Mouse (Mus musculus) kidney, adult 2 months (tissue): ENCODE data around the gene Ppfia3. TPM values are rescaled to one million over a fixed set of nuclear protein-coding genes. Genes with fewer than 3 reads are reported as not detected.
A peak's percentile ranks its signal among the peaks of the same experiment; 100 is the strongest.
"Not testable (repeated sequence)": the region's sequence is repeated elsewhere in the genome, so short reads cannot be mapped to it uniquely, and the experiment has no call there.

Experiments used
- DNase-seq: peaks from one replicate; pipeline ENCODE4 v3.0.0; 2021
- H3K27ac ChIP-seq: fragments of 200-500 bp; 2 replicates; pipeline ENCODE4 v1.5.1; 2012; ENCODE audit warnings: low read depth, low read length, control low read depth, inconsistent platforms; ENCODE audit not compliant: insufficient read depth
- H3K27me3 ChIP-seq: fragments of 200-500 bp; replicated peaks from 2 replicates; pipeline ENCODE4 v1.6.1; 2012; ENCODE audit warnings: mild to moderate bottlenecking, moderate library complexity, low read length, inconsistent platforms; ENCODE audit not compliant: control insufficient read depth, insufficient read depth
- H3K36me3 ChIP-seq: fragments of 200-500 bp; 2 replicates; pipeline ENCODE4 v1.6.1; 2012; ENCODE audit warnings: mild to moderate bottlenecking, moderate library complexity, low read length, inconsistent platforms; ENCODE audit not compliant: control insufficient read depth, insufficient read depth
- H3K4me1 ChIP-seq: fragments of 200-500 bp; 2 replicates; pipeline ENCODE4 v1.6.1; 2011; ENCODE audit warnings: low read length; ENCODE audit not compliant: control insufficient read depth, insufficient read depth
- H3K4me3 ChIP-seq: fragments of 200-500 bp; 2 replicates; pipeline ENCODE4 v1.5.1; 2011; ENCODE audit warnings: mild to moderate bottlenecking, low read depth, low read length, control low read depth; ENCODE audit not compliant: insufficient read depth
- CTCF ChIP-seq: fragments of 200-500 bp; conservative IDR thresholded peaks from 2 replicates; pipeline ENCODE4 v1.5.1; 2011; ENCODE audit warnings: low read depth, mild to moderate bottlenecking, control low read depth, low read length, moderate library complexity, mixed read lengths; ENCODE audit not compliant: insufficient read depth, insufficient read length
- POLR2A ChIP-seq: fragments of 200-500 bp; IDR thresholded peaks from one replicate; pipeline ENCODE4 v1.6.1; 2011; ENCODE audit warnings: low read depth, low read length, control low read depth
- WGBS: fragments of 180-500 bp; shearing (Covaris S2); methylation state at CpG from one replicate; pipeline ENCODE4 v1.1.7; 2018; 5-methylcytosine and 5-hydroxymethylcytosine counted together
- polyA plus RNA-seq: library from polyadenylated mRNA; depleted of rRNA; stranded (reverse); fragments of >200 nt; gene quantifications from 2 replicates; pipeline ENCODE4 v1.2.3, GENCODE M21; 2012

The Ppfia3 gene
- polyA plus RNA-seq, 1 experiment: 0.64 TPM

DNA sequence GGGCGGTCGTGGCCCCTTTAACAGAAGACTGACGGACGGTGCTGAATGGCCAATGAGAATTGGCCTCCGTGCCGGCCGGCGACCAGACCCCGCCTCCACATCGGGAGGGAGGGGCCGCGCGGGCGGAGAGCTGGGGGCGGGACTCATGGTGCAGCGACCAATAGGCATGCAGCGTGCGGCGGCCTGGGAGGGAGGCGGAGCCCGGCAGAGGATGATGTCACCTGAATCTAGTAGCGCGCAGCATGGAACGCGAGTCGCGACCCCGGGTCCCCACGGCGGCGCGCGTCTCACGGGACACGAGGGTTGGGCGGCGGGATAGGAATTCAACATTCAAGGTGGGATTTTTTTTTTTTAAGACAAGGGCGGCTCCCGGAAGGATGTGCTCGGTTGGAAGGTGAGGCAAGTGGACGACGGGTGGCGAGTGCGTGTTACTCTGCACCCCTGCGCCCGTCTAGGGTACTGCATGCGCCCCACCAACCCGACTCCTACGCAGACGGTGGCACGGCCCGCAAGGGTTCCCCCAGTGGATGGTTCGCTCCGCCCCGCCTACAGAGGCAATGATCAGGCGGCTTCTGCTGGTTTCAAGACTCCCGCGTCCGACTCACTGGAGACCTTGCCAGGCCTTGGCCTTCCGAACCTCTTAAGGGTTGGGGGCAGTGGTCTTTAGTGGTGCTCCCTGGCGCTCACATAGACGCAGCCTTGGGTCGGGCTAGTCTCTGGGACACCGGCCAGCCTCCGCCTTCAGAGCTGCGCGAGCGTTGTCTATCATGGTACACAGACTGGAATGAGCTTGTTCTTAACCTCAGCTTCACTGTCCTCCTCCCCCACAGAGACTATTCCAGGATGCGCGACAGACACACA, 431 bp upstream of the Ppfia3 start:
- TF ChIP-seq POLR2A (no peak), CTCF (peak; percentile 66)
- H3K4me1 ChIP-seq: no peaks in the 10 kb centered on the region; the same call in 1 of the 2 replicates
- under 1% methylated on average over 70 of the region's 70 CpGs for WGBS
- H3K4me3 ChIP-seq: peak overlapping the region; percentile 53
- H3K27ac ChIP-seq: no peak overlapping the region
- H3K36me3 ChIP-seq: no peaks in the 10 kb centered on the region
- DNase-seq: peak; percentile 97
- H3K27me3 ChIP-seq: no peaks in the 10 kb centered on the region

DNA sequence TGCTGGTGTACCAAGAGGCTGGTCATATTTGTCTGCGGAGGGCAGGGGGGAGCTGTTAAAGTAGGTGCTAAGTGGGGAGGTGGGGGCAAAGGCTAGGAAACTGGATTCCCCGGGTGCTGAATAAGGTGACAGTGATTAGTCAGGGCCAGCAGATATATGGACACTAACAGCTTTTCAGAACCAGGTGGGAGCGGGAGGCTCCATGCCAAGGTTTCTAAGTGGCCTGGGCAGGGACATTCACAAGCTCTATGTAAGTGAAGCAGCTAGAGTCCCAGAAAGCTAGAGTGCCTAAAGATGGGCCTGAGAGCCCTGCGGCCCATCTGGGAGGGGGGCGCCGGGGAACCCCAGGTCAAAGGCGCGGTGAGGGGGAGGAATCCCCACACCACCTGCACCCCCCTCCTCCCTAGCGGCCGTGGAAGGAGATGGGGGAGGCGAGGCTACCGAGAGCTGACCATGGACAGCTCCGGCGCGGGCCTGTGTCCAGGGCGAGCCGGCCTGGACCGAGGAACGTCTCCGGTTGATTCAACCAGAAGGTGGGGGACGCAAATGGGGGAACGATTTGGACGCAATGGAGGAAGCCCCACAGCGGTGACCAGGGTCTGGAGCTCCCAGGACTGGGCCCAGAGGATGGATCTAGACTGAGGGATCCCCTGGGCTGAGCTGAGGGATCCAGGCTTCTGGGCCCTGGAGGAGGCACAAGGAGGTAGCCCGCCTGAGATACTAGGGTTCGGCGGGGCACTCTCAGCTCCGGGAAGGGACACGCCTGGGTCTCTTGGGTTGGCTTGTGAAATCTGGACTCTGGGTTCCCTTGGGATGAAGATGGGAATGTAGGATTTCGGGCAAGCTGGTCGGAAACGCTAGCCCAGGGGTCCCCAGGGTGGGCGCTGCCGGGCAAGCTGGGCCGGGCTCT, 822 bp downstream of the Ppfia3 start:
- H3K27me3 ChIP-seq: no peaks in the 10 kb centered on the region
- H3K36me3 ChIP-seq: no peaks in the 10 kb centered on the region
- TF ChIP-seq CTCF: no peak
- TF ChIP-seq POLR2A: no peak
- H3K4me3 ChIP-seq: peak overlapping the region; percentile 40
- DNase-seq: peak; percentile 52
- no peak overlapping the region for H3K27ac ChIP-seq
- H3K4me1 ChIP-seq: no peaks in the 10 kb centered on the region; the same call in 1 of the 2 replicates
- 3% methylated on average over 35 of the region's 35 CpGs for WGBS

DNA sequence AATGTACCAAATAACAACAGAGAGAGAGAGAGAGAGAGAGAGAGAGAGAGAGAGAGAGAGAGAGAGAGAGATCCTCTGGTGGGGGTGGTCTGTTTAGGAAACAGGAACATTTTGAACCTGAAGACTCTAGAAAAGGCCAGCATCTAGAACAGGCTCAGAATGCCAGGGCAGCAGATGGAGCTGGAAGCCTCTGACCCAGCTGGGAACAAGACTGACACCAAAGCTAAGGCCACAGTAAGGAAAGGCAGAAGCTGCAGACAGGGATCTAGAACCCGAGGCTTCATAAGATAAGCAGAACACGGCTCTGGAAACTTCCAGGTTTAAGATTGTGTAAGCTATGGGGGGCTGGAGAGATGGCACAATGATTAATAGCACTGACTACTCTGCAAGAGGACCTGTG, 2.8 kb downstream of the Ppfia3 start:
- no peaks in the 10 kb centered on the region for H3K27me3 ChIP-seq

DNA sequence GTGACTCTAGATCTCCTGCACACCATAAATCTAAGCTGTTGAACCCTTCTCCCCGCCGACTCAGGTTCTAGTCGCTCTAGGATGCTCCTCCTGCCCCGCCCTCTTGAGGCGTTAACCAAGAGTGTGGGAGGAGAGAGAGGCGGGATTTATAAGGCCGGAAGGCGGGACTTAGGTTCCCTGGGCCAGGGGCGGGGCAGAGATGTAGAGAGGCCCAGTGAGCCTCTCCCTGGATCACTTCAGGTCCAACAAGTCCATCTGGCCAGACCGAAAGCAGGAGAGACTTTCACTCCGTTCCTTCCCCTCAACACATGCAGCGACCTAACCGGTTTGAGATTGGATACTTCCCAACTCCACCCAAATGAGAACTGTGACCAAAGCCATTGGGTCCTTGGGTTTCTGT, 4.0 kb downstream of the Ppfia3 start:
- DNase-seq: peak; percentile 41
- no peaks in the 10 kb centered on the region for H3K36me3 ChIP-seq
- no peak for TF ChIP-seq POLR2A
- no peak for TF ChIP-seq CTCF
- H3K4me3 ChIP-seq: no peak overlapping the region
- H3K27me3 ChIP-seq: no peaks in the 10 kb centered on the region
- no peaks in the 10 kb centered on the region for H3K4me1 ChIP-seq
- 9% methylated on average over 13 of the region's 13 CpGs for WGBS
- no peak overlapping the region for H3K27ac ChIP-seq

More for the DNA sequence above, 2.8 kb downstream of the Ppfia3 start:
- H3K4me1 ChIP-seq: no peaks in the 10 kb centered on the region
- 90% methylated on average over 2 of the region's 2 CpGs for WGBS
- no peaks in the 10 kb centered on the region for H3K36me3 ChIP-seq
- DNase-seq: no peak
- H3K4me3 ChIP-seq: no peak overlapping the region
- TF ChIP-seq CTCF: no peak
- no peak for TF ChIP-seq POLR2A
- H3K27ac ChIP-seq: no peak overlapping the region

DNA sequence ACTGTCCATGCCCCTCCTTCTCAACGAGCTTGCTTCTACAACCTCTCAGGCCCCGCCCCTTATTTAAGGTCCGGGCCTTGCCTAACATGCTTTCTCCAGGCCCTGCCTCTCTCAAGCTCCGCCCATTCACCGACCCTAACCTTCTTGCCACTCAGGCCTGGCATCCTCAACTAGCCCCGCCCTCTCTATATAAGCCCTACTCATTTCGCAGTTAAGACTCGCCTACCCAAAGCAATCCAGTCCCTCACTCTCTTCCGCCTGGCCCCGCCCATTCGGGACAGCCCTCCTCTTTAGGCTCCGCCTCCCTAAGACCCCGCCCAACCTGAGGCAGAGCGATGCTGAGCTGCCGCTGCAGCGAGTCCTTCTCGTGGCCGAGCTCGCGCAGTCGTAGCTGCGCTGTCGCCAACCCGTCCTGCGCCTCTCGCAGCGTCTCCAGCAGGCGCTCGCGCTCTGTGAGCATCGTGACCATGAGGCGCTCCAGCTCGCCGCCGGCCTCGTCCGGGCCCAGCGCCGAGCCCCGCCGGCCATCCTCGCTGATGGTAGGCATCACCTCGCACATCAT, 5.5 kb downstream of the Ppfia3 start:
- Histone ChIP-seq H3K36me3 (no peaks in the 10 kb centered on the region), H3K27me3 (no peaks in the 10 kb centered on the region), H3K4me1 (no peaks in the 10 kb centered on the region), H3K4me3 (peak overlapping the region; percentile 23; the same call in 1 of the 2 replicates), H3K27ac (no peak overlapping the region)
- DNase-seq: peak; percentile 70
- 2% methylated on average over 43 of the region's 43 CpGs for WGBS
- TF ChIP-seq CTCF (no peak), POLR2A (peak; percentile 7)

DNA sequence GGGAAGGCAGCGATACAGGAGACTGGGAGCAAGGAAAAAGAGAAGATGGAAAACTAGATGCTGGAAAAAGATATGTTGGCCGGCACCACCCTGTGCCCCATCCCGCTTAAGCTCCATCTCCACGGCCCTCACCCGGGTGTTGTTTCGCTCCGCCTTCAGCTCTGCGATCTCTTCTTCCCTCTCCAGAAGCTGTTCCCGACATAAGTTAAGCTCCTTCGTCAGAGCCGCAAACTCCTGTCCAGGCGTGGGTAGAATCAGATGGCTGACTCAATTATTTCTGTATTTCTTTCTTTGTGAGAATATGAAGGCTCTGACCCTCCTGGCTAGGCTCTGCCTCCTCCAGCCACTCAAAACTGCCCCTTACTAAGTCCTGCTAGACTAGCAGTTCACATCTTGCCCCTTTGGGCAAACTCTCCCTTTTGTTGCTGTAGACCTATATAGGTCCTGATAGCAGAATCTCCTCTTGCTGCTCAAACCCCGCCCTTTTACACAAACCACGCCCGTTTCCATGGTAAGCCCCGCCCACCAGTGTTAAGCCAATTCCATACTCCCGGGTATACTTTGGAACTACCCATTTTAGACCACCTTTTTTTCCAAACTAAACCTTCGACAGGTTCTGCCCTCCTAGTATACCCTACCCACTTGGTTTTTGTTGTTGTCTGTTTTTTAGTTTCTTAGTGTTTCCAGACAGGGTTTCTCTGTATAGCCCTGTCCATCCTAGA, 6.3 kb downstream of the Ppfia3 start:
- no peak for TF ChIP-seq CTCF
- no peak for TF ChIP-seq POLR2A
- Histone ChIP-seq H3K36me3 (no peaks in the 10 kb centered on the region), H3K4me1 (no peaks in the 10 kb centered on the region), H3K4me3 (no peak overlapping the region), H3K27me3 (no peaks in the 10 kb centered on the region), H3K27ac (no peak overlapping the region)
- WGBS: 46% methylated on average over 18 of the region's 18 CpGs
- DNase-seq: no peak

DNA sequence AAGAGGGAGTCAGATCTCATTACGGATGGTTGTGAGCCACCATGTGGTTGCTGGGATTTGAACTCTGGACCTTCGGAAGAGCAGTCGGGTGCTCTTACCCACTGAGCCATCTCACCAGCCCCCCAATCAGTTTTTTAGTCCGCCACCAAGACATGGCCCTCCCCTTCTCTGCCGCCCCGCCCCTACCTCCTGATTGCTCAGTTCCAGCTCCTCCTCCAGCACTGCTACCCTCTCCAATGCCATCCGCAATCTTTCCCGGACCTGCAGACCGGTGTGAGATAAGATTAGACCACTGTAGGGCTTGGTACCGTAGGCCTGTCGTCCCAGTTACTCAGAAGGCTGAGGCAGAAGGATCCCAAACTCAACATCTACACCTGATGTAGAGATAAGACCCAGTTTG, 7.7 kb downstream of the Ppfia3 start:
- H3K4me3 ChIP-seq, H3K27ac ChIP-seq, H3K36me3 ChIP-seq, H3K27me3 ChIP-seq, H3K4me1 ChIP-seq, DNase-seq: not testable (repeated sequence)
- WGBS: 63% methylated on average over 11 of the region's 11 CpGs
